Mouse (Mus musculus) G1E-ER4 (cell line): Measurements from ENCODE around the gene Pdzd2. TPM values are rescaled to one million over a fixed set of nuclear protein-coding genes. Genes with fewer than 3 reads are reported as not detected.

Experiments used
- GATA1 ChIP-seq: IDR thresholded peaks from one replicate; pipeline ENCODE4 v1.8.0; 2012; ENCODE audit warnings: low read length, inconsistent platforms
- polyA plus RNA-seq: library from polyadenylated mRNA; stranded (reverse); fragments of >175 nt; gene quantifications from 2 replicates; pipeline ENCODE4 v1.2.3, GENCODE M21; 2012

The Pdzd2 gene
- polyA plus RNA-seq, 1 experiment = 0.29 TPM

DNA sequence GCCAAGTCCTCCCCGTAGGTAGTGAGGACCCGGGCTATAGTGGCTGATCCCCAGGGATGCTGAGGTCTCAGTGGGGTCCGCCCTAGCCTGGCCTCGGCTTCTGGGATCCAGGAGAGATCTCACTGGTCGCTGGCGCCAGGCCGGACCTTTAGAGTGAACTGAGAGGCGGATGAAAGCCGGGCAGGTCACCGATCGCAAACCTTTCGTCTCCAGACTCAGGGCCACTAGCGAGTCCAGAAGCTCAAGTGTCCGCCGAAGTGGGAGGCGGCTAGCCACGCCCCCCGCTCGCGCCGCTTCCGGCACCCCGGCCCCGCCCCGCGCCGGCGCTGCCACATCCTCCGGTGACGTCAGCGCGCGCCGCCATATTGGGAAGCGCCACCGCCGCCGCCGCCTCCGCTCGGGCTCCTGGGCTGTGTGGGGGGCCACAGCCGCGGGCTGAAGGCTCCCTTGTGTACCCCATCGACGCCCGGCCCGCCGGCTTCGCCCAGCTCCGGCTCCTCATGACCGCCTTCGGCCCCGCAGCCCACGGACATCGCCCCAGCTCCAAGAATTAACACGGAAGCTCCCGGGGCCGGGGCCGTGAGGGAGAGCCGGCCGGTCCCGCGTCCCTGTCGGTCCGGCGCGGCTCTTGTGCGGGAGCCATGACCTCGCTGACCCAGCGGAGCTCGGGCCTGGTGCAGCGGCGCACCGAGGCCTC lies 418.5 kb downstream of the Pdzd2 start, which contains the start of gene Golph3:
Gene Golph3, plus strand, starts transcription at position 360 of the 697 bp plus-strand sequence.
- no peak for TF ChIP-seq GATA1

DNA sequence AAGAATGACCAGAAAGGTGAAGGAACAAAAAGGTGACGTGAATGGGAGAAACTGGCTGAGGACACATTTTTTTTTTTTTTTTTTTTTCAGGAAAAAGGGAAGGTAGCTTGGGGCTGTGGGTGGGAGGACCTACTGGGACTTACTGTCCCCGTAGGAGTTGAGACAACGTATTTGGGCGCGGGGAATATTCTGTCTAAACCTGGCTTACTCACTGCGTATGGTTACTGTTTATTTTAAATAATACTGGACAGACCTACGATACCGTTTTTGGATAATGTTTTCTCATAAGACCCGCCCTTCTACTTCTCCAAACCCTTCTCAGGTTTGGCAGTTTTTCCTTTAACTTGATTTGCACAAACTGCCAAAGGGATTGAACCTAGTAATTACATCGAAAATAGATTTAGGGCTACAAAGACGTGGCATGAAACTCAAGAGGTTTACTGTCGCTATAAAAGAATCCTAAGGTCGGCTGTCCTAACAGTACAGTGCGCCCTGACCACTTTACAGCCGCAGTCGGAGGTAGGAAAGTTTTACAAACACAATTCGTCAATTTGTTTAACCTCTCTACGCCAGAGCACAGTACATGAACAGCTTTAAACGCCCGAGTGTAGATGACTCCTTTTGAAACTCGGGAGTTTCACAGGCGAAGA lies 419.2 kb downstream of the Pdzd2 start:
- no peak for TF ChIP-seq GATA1

DNA sequence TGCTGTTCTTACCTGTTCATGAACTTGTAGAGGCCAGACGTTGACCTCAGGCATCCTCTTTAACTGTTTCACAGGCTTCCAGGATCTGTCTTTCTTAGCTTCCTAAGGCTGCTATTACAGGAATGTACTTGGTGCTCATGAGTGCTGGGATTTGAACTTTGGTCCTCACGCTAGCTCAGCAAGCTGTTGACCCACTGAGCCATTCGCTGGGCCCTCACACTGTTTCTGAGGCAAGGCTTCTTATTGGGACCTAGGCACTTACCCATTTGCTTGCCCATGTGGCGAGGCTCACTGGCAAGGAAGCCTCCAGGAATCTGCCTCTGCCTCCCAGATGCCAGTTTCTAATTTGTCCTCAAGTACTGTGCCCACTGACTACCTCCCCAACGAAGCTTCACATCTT lies 419.8 kb downstream of the Pdzd2 start:
- no peak for TF ChIP-seq GATA1

DNA sequence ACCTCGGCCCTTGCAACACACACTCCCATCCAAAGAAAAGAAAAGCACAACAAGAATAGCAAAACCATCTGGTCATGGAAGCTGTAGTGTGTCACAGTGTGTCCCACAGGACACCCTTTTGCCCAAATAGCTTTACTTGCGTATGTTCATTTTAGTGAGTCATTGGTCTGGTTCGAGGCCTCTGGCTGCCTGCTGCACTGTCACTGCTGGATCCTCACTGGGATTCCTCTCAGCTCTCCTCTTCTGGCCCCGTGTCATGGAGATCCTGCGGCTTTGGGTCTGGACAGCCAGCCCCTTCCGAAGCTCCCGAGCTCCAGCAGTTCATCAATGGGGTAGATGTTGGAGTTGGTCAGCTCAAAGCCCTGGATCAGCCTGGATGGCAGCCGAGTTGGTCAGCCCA lies 421.3 kb downstream of the Pdzd2 start:
- no peak for TF ChIP-seq GATA1

DNA sequence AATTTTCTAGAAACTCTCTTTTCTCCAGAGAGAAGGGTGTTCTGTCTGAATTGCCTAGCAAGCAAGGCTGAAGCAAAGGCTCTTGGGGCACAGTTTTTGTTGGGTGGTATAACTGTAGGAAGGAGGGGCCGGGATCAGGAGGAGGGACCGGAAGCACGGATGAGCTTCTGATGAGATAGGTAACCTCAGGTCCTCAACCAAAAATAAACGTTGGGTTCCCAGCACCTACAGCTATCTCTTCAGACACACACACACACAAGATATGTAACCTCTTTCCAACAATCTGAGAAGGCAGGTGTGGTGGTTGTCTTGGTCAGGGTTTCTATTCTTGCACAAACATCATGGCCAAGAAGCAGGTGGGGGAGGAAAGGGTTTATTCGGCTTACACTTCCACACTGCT lies 422.4 kb downstream of the Pdzd2 start:
- TF ChIP-seq GATA1 = no peak

DNA sequence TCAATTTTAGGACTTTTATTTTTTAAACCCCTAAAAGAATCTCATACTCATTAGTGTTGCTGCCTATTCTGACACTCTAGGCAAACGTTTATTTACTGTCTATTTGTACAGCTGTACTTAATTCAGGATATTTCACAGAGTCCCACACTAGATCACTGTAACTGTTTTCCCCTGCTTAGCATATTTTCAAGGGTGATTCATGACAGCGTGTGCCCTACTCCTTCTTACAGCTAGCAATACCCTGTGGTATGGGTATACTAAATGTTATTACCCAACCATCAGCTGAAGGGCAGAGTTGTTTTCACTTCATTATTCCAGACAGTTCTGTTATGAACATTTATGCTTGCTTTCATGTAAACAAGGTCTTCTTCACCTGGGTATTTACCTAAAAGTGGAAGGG lies 423.7 kb downstream of the Pdzd2 start:
- TF ChIP-seq GATA1 = no peak

DNA sequence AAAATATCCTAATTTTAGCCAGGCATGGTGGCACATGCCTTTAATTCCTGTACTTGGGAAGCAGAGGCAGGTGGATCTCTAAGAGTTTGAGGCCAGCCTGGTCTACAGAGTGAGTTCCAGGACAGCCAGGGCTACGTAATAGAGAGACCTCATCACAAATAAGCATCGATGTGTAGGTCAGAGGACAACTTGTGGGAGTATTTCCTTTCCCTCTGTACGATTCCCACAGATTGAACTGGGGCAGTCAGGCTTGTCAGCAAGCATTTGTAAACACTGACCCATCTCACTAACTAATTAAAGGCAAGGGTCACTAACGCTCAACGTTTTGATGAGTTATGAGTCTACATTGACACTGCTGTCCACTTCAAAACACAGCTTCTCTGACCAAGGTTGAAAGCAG lies 425.1 kb downstream of the Pdzd2 start:
- no peak for TF ChIP-seq GATA1

DNA sequence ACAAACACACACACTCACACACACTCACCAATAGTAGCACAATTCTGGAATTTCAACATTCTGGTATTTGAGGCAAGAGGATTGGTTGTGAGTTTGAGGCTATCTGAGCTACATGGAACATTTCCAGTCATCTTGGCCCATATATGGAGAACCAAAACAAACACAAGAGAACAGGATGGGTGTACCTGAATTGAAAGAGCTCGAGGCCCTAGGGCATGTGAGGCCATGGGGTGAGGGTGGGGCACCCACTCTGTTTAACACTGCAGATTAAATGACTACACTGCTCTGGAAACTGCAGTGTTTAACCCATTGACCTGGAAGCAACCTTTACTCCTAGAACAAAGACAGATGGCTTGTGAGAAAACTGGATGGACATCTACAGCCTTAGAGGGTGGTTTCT lies 426.5 kb downstream of the Pdzd2 start:
- no peak for TF ChIP-seq GATA1

DNA sequence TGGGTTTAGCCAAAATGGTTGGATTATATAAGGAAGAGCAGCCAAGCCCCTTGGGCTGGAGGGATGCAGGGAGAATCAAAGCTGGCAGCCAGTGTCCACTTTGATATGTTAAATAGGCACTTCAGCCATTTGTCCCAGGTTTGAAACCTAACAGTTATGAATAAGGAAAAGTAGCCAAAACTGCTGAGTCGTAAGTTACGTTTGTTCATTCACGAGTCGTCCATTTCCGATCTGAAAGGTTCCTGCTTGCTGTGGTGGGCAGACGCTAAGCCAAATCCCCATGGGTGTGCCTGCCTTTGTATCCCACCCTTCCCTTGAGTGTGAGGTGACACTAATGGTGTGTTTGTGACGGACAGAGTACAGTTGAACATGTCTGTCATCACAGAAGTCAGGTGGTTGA lies 428.3 kb downstream of the Pdzd2 start:
- no peak for TF ChIP-seq GATA1

DNA sequence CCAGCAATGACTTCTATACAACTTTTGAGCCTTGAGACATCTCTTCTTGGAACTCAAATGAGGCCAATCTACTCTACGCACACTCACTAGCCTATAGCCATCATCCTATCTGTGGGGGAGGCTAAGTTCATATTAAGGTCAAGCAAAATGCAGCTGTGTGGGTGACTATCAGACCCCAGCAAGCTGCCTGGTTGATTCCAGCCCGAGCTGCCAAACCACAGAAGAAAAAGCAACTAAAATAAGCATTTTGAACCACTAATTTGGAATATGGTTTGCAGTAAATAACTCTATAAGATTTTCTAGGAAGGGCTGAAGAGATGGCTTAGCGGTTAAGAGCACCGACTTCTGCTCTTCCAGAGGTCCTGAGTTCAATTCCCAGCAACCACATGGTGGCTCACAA lies 429.0 kb downstream of the Pdzd2 start:
- TF ChIP-seq GATA1 = peak; percentile 53

Other genes with a start within 250 kb of the Pdzd2 start
- gene 6030458C11Rik, start 84.7 kb upstream of the Pdzd2 start, polyA plus RNA-seq = 15.9 and 22.6 TPM in 2 replicates
- 320 and 393 TPM in 2 replicates for gene Drosha, start 84.9 kb upstream of the Pdzd2 start, polyA plus RNA-seq